Mouse (Mus musculus): ENCODE measurements around the gene 1600015I10Rik. TPM values are rescaled to one million over a fixed set of nuclear protein-coding genes. Genes with fewer than 3 reads are reported as not detected.

1600015I10Rik gene
- total and polyA plus RNA-seq, 3 experiments: not detected

- H3K27me3 ChIP-seq (ENCODE audit: control insufficient read depth in 1 of 2, insufficient read depth in 2 of 2, low read length in 2 of 2): no peaks in the 10 kb centered on the region
- no peaks in the 10 kb centered on the region for H3K36me3 ChIP-seq (ENCODE audit: control insufficient read depth in 1 of 2, insufficient read depth in 2 of 2, low read length in 2 of 2)
- no peak overlapping the region for H3K9ac ChIP-seq (ENCODE audit: control insufficient read depth, low read depth, low read length, poor library complexity, severe bottlenecking)
- H3K4me1 ChIP-seq (ENCODE audit: control insufficient read depth in 1 of 2, insufficient read depth in 2 of 2, low read length in 2 of 2): no peaks in the 10 kb centered on the region
- H3K9me3 ChIP-seq (replicated peaks; ENCODE audit: insufficient read depth, low read length): no peaks in the 10 kb centered on the region
- no peaks in the 10 kb centered on the region for H3K79me2 ChIP-seq (ENCODE audit: control insufficient read depth, insufficient read depth, low read length, poor library complexity)
- no peak overlapping the region for H3K27ac ChIP-seq (ENCODE audit: control insufficient read depth, low read depth, low read length)
- H3K4me3 ChIP-seq (ENCODE audit: control insufficient read depth in 1 of 2, insufficient read depth in 1 of 2, low read depth in 2 of 2, low read length in 2 of 2): no peak overlapping the region
- TF ChIP-seq CTCF (IDR thresholded peaks at IDR 0.05 in 2 of 3, conservative IDR thresholded peaks at IDR 0.05 in 1 of 3; ENCODE audit: control insufficient read depth in 1 of 3, insufficient read depth in 1 of 3, low read depth in 2 of 3, low read length in 3 of 3, poor library complexity in 1 of 3, severe bottlenecking in 1 of 3): no peak
- TF ChIP-seq HCFC1 (IDR thresholded peaks at IDR 0.05; ENCODE audit: low read depth, low read length): no peak
- TF ChIP-seq POLR2AphosphoS5 (IDR thresholded peaks at IDR 0.05; ENCODE audit: borderline replicate concordance, low read depth, low read length): no peak
- TF ChIP-seq SIN3A (IDR thresholded peaks at IDR 0.05; ENCODE audit: low read length): no peak
- no peak for TF ChIP-seq NRF1 (IDR thresholded peaks at IDR 0.05; ENCODE audit: insufficient read depth, low read depth, low read length, poor library complexity, severe bottlenecking)
- TF ChIP-seq JUND (IDR thresholded peaks at IDR 0.05; ENCODE audit: low read depth, low read length): no peak
- no peak for TF ChIP-seq MYC (IDR thresholded peaks at IDR 0.05; ENCODE audit: low read depth, low read length)
- TF ChIP-seq MEF2A (IDR thresholded peaks at IDR 0.05; ENCODE audit: extremely low read depth, insufficient replicate concordance, low read depth, low read length, poor library complexity, severe bottlenecking): no peak
- TF ChIP-seq RAD21 (IDR thresholded peaks at IDR 0.05; ENCODE audit: low read depth, low read length): no peak
- no peak for TF ChIP-seq MYB (IDR thresholded peaks at IDR 0.05; ENCODE audit: low read depth, low read length)
- TF ChIP-seq GATA1 (IDR thresholded peaks at IDR 0.05; ENCODE audit: low read depth, low read length): no peak
- TF ChIP-seq RCOR1 (IDR thresholded peaks at IDR 0.05; ENCODE audit: low read depth, low read length): no peak
- no peak for TF ChIP-seq SMC3 (IDR thresholded peaks at IDR 0.05; ENCODE audit: low read depth, low read length)
- no peak for TF ChIP-seq MAZ (IDR thresholded peaks at IDR 0.05; ENCODE audit: low read depth, low read length)
- no peak for TF ChIP-seq BHLHE40 (IDR thresholded peaks at IDR 0.05; ENCODE audit: borderline replicate concordance, low read depth, low read length)
- TF ChIP-seq GABPA (IDR thresholded peaks at IDR 0.05; ENCODE audit: low read depth, low read length): no peak
- no peak for TF ChIP-seq ZNF384 (IDR thresholded peaks at IDR 0.05; ENCODE audit: low read depth, low read length)
- no peak for TF ChIP-seq EP300 (IDR thresholded peaks at IDR 0.05; ENCODE audit: low read depth in 1 of 2, low read length in 2 of 2)
- no peak for TF ChIP-seq UBTF (IDR thresholded peaks at IDR 0.05; ENCODE audit: borderline replicate concordance, insufficient read depth, low read depth, low read length)
- DNase-seq (ENCODE audit: low read depth, low spot score): no peak
Measured at GRCm38 (mm10) chr6:48949596-48949995, 19.9 kb downstream of the 1600015I10Rik start.

- H3K4me1 ChIP-seq (ENCODE audit: control insufficient read depth in 1 of 2, insufficient read depth in 2 of 2, low read length in 2 of 2): no peaks in the 10 kb centered on the region
- H3K27ac ChIP-seq (ENCODE audit: control insufficient read depth, low read depth, low read length): no peak overlapping the region
- H3K27me3 ChIP-seq (ENCODE audit: control insufficient read depth in 1 of 2, insufficient read depth in 2 of 2, low read length in 2 of 2): no peaks in the 10 kb centered on the region
- TF ChIP-seq UBTF (IDR thresholded peaks at IDR 0.05; ENCODE audit: borderline replicate concordance, insufficient read depth, low read depth, low read length) (no peak), MYB (IDR thresholded peaks at IDR 0.05; ENCODE audit: low read depth, low read length) (no peak), USF1 (IDR thresholded peaks at IDR 0.05; ENCODE audit: low read depth, low read length) (no peak), E2F4 (IDR thresholded peaks at IDR 0.05; ENCODE audit: borderline replicate concordance, low read depth, low read length) (no peak), NRF1 (IDR thresholded peaks at IDR 0.05; ENCODE audit: insufficient read depth, low read depth, low read length, poor library complexity, severe bottlenecking) (no peak)
- DNase-seq (ENCODE audit: low read depth, low spot score): no peak
- no peak overlapping the region for H3K9ac ChIP-seq (ENCODE audit: control insufficient read depth, low read depth, low read length, poor library complexity, severe bottlenecking)
- no peaks in the 10 kb centered on the region for H3K36me3 ChIP-seq (ENCODE audit: control insufficient read depth in 1 of 2, insufficient read depth in 2 of 2, low read length in 2 of 2)
- H3K9me3 ChIP-seq (replicated peaks; ENCODE audit: insufficient read depth, low read length): no peaks in the 10 kb centered on the region
- H3K4me3 ChIP-seq (ENCODE audit: control insufficient read depth in 1 of 2, insufficient read depth in 1 of 2, low read depth in 2 of 2, low read length in 2 of 2): no peak overlapping the region
- no peaks in the 10 kb centered on the region for H3K79me2 ChIP-seq (ENCODE audit: control insufficient read depth, insufficient read depth, low read length, poor library complexity)
Measured at GRCm38 (mm10) chr6:48950676-48951075, 21.0 kb downstream of the 1600015I10Rik start.
